Mouse (Mus musculus): ENCODE results near the gene P2rx1.

P2rx1 gene

GRCm38 (mm10) chr11:72998771-72999170 is at the start of gene P2rx1:
P2rx1 (plus strand) TSS chr11:72999103.
- DNase-seq, result no peak

- no peak for DNase-seq
Observed at GRCm38 (mm10) chr11:72951137-72952000, 47.5 kb upstream of the P2rx1 start.

GRCm38 (mm10) chr11:72952226-72952625 is 46.7 kb upstream of the P2rx1 start:
- DNase-seq, result no peak

GRCm38 (mm10) chr11:72952697-72953096 is 46.2 kb upstream of the P2rx1 start:
- no peak for DNase-seq

GRCm38 (mm10) chr11:72953116-72953439 is 45.8 kb upstream of the P2rx1 start:
- DNase-seq, result no peak

GRCm38 (mm10) chr11:72953440-72954151 is 45.3 kb upstream of the P2rx1 start:
- DNase-seq, result peak; percentile 40

GRCm38 (mm10) chr11:72954216-72954615 is 44.7 kb upstream of the P2rx1 start:
- DNase-seq, result no peak

- no peak for DNase-seq
Observed at GRCm38 (mm10) chr11:72955339-72955974, 43.4 kb upstream of the P2rx1 start.

- no peak for DNase-seq
Observed at GRCm38 (mm10) chr11:72957318-72957717, 41.6 kb upstream of the P2rx1 start.

- DNase-seq, result no peak
Observed at GRCm38 (mm10) chr11:72959924-72960679, 38.8 kb upstream of the P2rx1 start.

GRCm38 (mm10) chr11:72960723-72961071 is 38.2 kb upstream of the P2rx1 start:
- DNase-seq, result no peak

- DNase-seq, result no peak
Observed at GRCm38 (mm10) chr11:72961072-72961980, 37.6 kb upstream of the P2rx1 start, which contains the start of gene Atp2a3. Atp2a3 (plus strand) TSS chr11:72961169.

- no peak for DNase-seq
Observed at GRCm38 (mm10) chr11:72962378-72962777, 36.5 kb upstream of the P2rx1 start.

GRCm38 (mm10) chr11:72963058-72963788 is 35.7 kb upstream of the P2rx1 start:
- DNase-seq, result no peak

GRCm38 (mm10) chr11:72963789-72964294 is 35.1 kb upstream of the P2rx1 start:
- DNase-seq, result no peak

- no peak for DNase-seq
Observed at GRCm38 (mm10) chr11:72974995-72975503, 23.9 kb upstream of the P2rx1 start.

- no peak for DNase-seq
Observed at GRCm38 (mm10) chr11:72982516-72982915, 16.4 kb upstream of the P2rx1 start.

GRCm38 (mm10) chr11:72983283-72983682 is 15.6 kb upstream of the P2rx1 start:
- DNase-seq, result no peak

- DNase-seq, result no peak
Observed at GRCm38 (mm10) chr11:72986745-72987144, 12.2 kb upstream of the P2rx1 start.

- DNase-seq, result no peak
Observed at GRCm38 (mm10) chr11:72987234-72987633, 11.7 kb upstream of the P2rx1 start.

- no peak for DNase-seq
Observed at GRCm38 (mm10) chr11:72987807-72988206, 11.1 kb upstream of the P2rx1 start.

All from layer of hippocampus, adult 9-11 months (tissue).